Mouse (Mus musculus) midbrain, embryonic 14.5 days (tissue): ENCODE results near the gene Dagla. TPM values are rescaled to one million over a fixed set of nuclear protein-coding genes. Genes with fewer than 3 reads are reported as not detected.

Experiments
- ATAC-seq: fragments of 200-750 bp; cut with Nextera tagmentation; 2 replicates; pipeline ENCODE4 v1.8.0; 2017; ENCODE audit warnings: moderate number of reproducible peaks, moderate library complexity; ENCODE audit not compliant: low FRiP score, low TSS enrichment
- DNase-seq: peaks from one replicate; pipeline ENCODE4 v3.0.0-alpha.2; 2015
- H3K27ac ChIP-seq: fragments of 300-500 bp; sonication (generic); replicated peaks from 2 replicates; pipeline ENCODE4 v1.5.1; 2014; ENCODE audit warnings: mild to moderate bottlenecking, low read depth, low read length, moderate library complexity
- H3K27me3 ChIP-seq: fragments of 300-500 bp; sonication (generic); 2 replicates; pipeline ENCODE4 v1.6.1; 2014; ENCODE audit warnings: low read length, control low read depth, mixed read lengths; ENCODE audit not compliant: control insufficient read depth, insufficient read depth
- H3K36me3 ChIP-seq: fragments of 300-500 bp; sonication (generic); 2 replicates; pipeline ENCODE4 v1.6.1; 2014; ENCODE audit warnings: low read length, control low read depth; ENCODE audit not compliant: control insufficient read depth, insufficient read depth
- H3K4me1 ChIP-seq: fragments of 300-500 bp; sonication (generic); 2 replicates; pipeline ENCODE4 v1.6.1; 2014; ENCODE audit warnings: mild to moderate bottlenecking, antibody characterized with exemption, low read length, control low read depth; ENCODE audit not compliant: control insufficient read depth, insufficient read depth
- H3K4me2 ChIP-seq: fragments of 300-500 bp; sonication (generic); 2 replicates; pipeline ENCODE4 v1.6.1; 2014; ENCODE audit warnings: mild to moderate bottlenecking, low read length, moderate library complexity
- H3K4me3 ChIP-seq: fragments of 300-500 bp; sonication (generic); replicated peaks from 2 replicates; pipeline ENCODE4 v1.5.1; 2014; ENCODE audit warnings: low read depth, low read length
- H3K9ac ChIP-seq: fragments of 300-500 bp; sonication (generic); replicated peaks from 2 replicates; pipeline ENCODE4 v1.6.1; 2014; ENCODE audit warnings: mild to moderate bottlenecking, low read length, moderate library complexity
- H3K9me3 ChIP-seq: fragments of 300-500 bp; sonication (generic); 2 replicates; pipeline ENCODE4 v1.6.1; 2016; ENCODE audit warnings: low read length, control low read depth, mixed read lengths; ENCODE audit not compliant: control insufficient read depth
- WGBS: fragments of 180-500 bp; shearing (Covaris S2); extraction: QIAGEN DNeasy Blood & Tissue Kit; methylation state at CpG from one replicate; pipeline ENCODE4 v1.1.7; 2014; 5-methylcytosine and 5-hydroxymethylcytosine counted together
- polyA plus RNA-seq: library from polyadenylated mRNA; unstranded; fragments of >200 nt; fragmentation: Nextera tagmentation; extraction: Ambion mirVana; gene quantifications from 2 replicates; pipeline ENCODE4 v1.2.1, GENCODE M21; 2014

Dagla gene
- polyA plus RNA-seq, 1 experiment from 2014 or later: 9.4 TPM

- Histone ChIP-seq H3K9ac (no peak overlapping the region), H3K4me2 (no peak overlapping the region), H3K36me3 (no peaks in the 10 kb centered on the region), H3K4me3 (no peak overlapping the region), H3K9me3 (no peaks in the 10 kb centered on the region), H3K27ac (no peak overlapping the region), H3K4me1 (no peaks in the 10 kb centered on the region), H3K27me3 (no peaks in the 10 kb centered on the region)
- no peak for DNase-seq
- ATAC-seq: no peak
- WGBS: 70% methylated on average over 4 of the region's 4 CpGs
These were observed 13.1 kb upstream of the Dagla start for GRCm38 (mm10) chr19:10317795-10318194.

DNA sequence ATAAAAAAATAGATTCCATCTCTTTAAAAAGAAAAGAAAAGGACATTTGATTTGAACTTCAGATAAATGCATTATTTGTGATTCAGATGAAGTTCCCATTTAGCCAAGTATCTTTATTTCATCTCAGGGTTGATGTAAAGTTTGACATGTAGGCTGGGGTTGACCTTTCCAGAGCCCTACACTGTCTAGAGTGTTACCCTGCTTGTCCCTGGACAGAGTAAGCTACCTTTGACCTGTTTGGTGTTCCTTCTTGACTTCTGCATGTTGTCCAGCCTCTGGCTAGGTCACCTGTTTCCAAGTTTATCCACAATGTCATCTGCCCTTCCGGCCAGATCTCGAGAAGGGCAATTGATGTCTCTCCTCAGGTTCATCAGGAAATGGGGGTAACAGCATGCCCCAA is 12.7 kb upstream of the Dagla start:
- H3K9me3 ChIP-seq: no peaks in the 10 kb centered on the region
- ATAC-seq (no peak), DNase-seq (no peak)
- H3K4me2 ChIP-seq: no peak overlapping the region
- H3K9ac ChIP-seq: no peak overlapping the region
- H3K27me3 ChIP-seq: no peaks in the 10 kb centered on the region
- 91% methylated on average over 2 of the region's 2 CpGs for WGBS
- H3K27ac ChIP-seq: no peak overlapping the region
- no peak overlapping the region for H3K4me3 ChIP-seq
- no peaks in the 10 kb centered on the region for H3K4me1 ChIP-seq
- H3K36me3 ChIP-seq: no peaks in the 10 kb centered on the region

GRCm38 (mm10) chr19:10316956-10317355 is 12.3 kb upstream of the Dagla start:
- ATAC-seq (no peak), DNase-seq (no peak)
- Histone ChIP-seq H3K27me3 (no peaks in the 10 kb centered on the region), H3K4me3 (no peak overlapping the region), H3K4me1 (no peaks in the 10 kb centered on the region), H3K36me3 (no peaks in the 10 kb centered on the region), H3K4me2 (no peak overlapping the region), H3K9ac (no peak overlapping the region), H3K27ac (no peak overlapping the region), H3K9me3 (no peaks in the 10 kb centered on the region)
- WGBS: 70% methylated on average over 4 of the region's 4 CpGs

- no peak for ATAC-seq
- 67% methylated on average over 8 of the region's 8 CpGs for WGBS
- Histone ChIP-seq H3K9me3 (no peaks in the 10 kb centered on the region), H3K4me1 (0 out of 2 replicates have a peak, but pooled peaks cover 4% of the 10 kb centered on the region), H3K4me3 (no peak overlapping the region), H3K27me3 (no peaks in the 10 kb centered on the region), H3K4me2 (no peak overlapping the region), H3K9ac (no peak overlapping the region), H3K36me3 (no peaks in the 10 kb centered on the region), H3K27ac (no peak overlapping the region)
- no peak for DNase-seq
These were observed 7.4 kb upstream of the Dagla start for GRCm38 (mm10) chr19:10312072-10312471.

DNA sequence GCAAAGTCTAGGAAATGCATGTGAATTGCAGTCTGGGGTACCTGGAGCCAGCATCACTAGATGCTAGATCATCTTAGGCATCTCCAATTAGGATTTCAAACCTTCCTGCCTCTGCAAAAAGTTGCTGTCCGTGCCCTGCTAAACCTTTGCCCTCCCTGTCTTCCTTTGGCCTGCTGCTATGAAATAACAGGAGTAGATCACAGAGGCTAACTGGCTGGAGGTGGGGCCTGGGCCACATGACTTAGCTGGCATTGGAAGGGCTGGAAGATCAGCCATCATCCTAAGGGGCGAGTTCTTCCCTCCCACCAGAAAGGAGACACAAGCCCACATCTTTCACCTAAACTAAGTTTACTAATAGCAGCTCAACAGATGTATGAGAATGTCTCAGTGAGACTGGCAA is 4.3 kb upstream of the Dagla start:
- Histone ChIP-seq H3K27me3 (no peaks in the 10 kb centered on the region), H3K9ac (no peak overlapping the region), H3K4me1 (peaks cover 8% of the 10 kb centered on the region), H3K9me3 (no peaks in the 10 kb centered on the region), H3K4me3 (no peak overlapping the region), H3K27ac (no peak overlapping the region), H3K36me3 (no peaks in the 10 kb centered on the region), H3K4me2 (no peak overlapping the region)
- WGBS: 54% methylated on average over 2 of the region's 2 CpGs
- DNase-seq: no peak
- ATAC-seq: no peak

- Histone ChIP-seq H3K36me3 (no peaks in the 10 kb centered on the region), H3K4me1 (peaks cover 19% of the 10 kb centered on the region), H3K27ac (no peak overlapping the region), H3K9ac (no peak overlapping the region), H3K4me2 (no peak overlapping the region), H3K4me3 (no peak overlapping the region), H3K9me3 (no peaks in the 10 kb centered on the region), H3K27me3 (no peaks in the 10 kb centered on the region)
- DNase-seq: no peak
- ATAC-seq: no peak
- 48% methylated on average over 6 of the region's 6 CpGs for WGBS
These were observed 3.3 kb upstream of the Dagla start for GRCm38 (mm10) chr19:10307941-10308340.

- no peaks in the 10 kb centered on the region for H3K9me3 ChIP-seq
- H3K27me3 ChIP-seq: no peaks in the 10 kb centered on the region
- peaks cover 21% of the 10 kb centered on the region for H3K4me1 ChIP-seq
- H3K27ac ChIP-seq: no peak overlapping the region
- WGBS: 81% methylated on average over 5 of the region's 5 CpGs
- H3K4me2 ChIP-seq: no peak overlapping the region
- no peak overlapping the region for H3K4me3 ChIP-seq
- no peak for DNase-seq
- no peak overlapping the region for H3K9ac ChIP-seq
- no peaks in the 10 kb centered on the region for H3K36me3 ChIP-seq
- no peak for ATAC-seq
These were observed 2.7 kb upstream of the Dagla start for GRCm38 (mm10) chr19:10307351-10307750.

DNA sequence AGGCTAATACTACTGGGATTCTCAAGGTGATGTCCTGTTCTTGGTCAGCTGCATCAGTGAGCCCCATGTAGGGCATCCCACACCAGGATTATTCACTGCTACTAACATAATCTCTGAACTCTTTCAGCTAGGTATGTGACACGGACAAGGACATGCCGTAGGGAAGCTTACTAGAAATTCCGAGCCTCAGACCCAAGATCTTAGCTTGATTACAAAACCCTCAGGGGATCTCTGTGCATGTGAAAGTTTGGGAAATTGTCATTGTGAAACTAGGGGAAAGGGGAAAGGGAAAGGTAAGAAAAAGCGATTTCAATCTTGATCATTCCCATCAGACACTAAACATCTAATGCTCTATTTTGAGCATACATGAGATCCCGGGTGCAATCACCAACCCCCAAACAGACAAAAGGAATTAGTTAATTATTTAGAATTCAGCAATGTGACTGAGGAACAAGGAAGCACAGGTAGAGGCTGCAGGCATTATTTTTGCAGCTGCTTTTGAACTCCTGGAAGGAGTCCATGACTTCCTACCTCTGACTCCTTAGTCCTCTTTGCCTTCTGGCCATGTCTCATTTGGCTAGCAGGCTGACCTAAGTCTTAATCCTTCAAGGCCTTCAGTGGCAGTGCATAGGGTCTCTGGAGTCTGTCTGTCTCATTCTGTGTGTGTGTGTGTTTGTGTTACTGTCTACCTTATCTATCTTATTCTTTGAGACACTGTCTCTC is 2.0 kb upstream of the Dagla start:
- Histone ChIP-seq H3K4me1 (peaks cover 21% of the 10 kb centered on the region), H3K27ac (no peak overlapping the region), H3K36me3 (no peaks in the 10 kb centered on the region), H3K4me2 (no peak overlapping the region), H3K4me3 (no peak overlapping the region), H3K9me3 (no peaks in the 10 kb centered on the region), H3K27me3 (no peaks in the 10 kb centered on the region), H3K9ac (no peak overlapping the region)
- DNase-seq (no peak), ATAC-seq (no peak)
- WGBS: 89% methylated on average over 5 of the region's 5 CpGs

DNA sequence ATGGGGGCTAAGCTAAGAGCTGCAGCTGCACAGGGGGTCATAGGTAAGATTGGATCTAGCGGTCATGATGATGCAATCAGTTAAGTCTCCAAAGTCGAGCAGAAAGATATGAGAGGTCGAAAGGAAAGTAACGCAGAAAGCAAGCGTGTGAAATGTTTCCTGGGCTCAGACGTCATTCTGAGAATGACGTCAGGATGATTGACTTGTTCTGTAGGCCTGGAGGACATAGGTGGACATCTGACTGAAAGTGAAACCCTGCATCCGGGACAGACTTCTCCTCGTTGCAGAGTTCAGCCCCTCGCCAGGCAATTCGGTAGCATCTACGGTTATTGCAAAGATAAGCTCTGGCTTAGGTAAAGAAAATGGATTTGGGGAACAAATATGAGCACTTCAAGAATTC is 963 bp upstream of the Dagla start:
- Histone ChIP-seq H3K4me2 (no peak overlapping the region), H3K27ac (no peak overlapping the region), H3K4me1 (peaks cover 21% of the 10 kb centered on the region), H3K27me3 (no peaks in the 10 kb centered on the region), H3K9me3 (no peaks in the 10 kb centered on the region), H3K36me3 (no peaks in the 10 kb centered on the region), H3K9ac (no peak overlapping the region), H3K4me3 (no peak overlapping the region)
- ATAC-seq: no peak
- WGBS: 86% methylated on average over 12 of the region's 12 CpGs
- DNase-seq: no peak
